Mouse (Mus musculus) olfactory bulb, adult 2 months (tissue): ENCODE data around the gene Zswim2. TPM values are rescaled to one million over a fixed set of nuclear protein-coding genes. Genes with fewer than 3 reads are reported as not detected.

ENCODE experiments used
- H3K27ac ChIP-seq: fragments of 200-500 bp; 2 replicates; pipeline ENCODE4 v1.5.1; 2012; ENCODE audit warnings: low read depth, low read length; ENCODE audit not compliant: insufficient read depth
- H3K4me1 ChIP-seq: fragments of 200-500 bp; 2 replicates; pipeline ENCODE4 v1.6.1; 2012; ENCODE audit warnings: low read length; ENCODE audit not compliant: control insufficient read depth, insufficient read depth
- H3K4me3 ChIP-seq: fragments of 200-500 bp; 2 replicates; pipeline ENCODE4 v1.5.1; 2012; ENCODE audit warnings: mild to moderate bottlenecking, low read depth, low read length, moderate library complexity; ENCODE audit not compliant: insufficient read depth
- CTCF ChIP-seq: fragments of 200-500 bp; IDR thresholded peaks from 2 replicates; pipeline ENCODE4 v1.5.1; 2012; ENCODE audit warnings: low read depth, mild to moderate bottlenecking, low read length, moderate library complexity; ENCODE audit not compliant: insufficient read depth
- POLR2A ChIP-seq: fragments of 200-500 bp; IDR thresholded peaks from 2 replicates; pipeline ENCODE4 v1.6.1; 2012; ENCODE audit warnings: mild to moderate bottlenecking, low read depth, low read length, moderate library complexity; ENCODE audit not compliant: insufficient read depth
- WGBS: fragments of 180-500 bp; shearing (Covaris S2); methylation state at CpG from one replicate; pipeline ENCODE4 v1.1.7; 2018; 5-methylcytosine and 5-hydroxymethylcytosine counted together
- polyA plus RNA-seq: library from polyadenylated mRNA; stranded (reverse); fragments of >200 nt; gene quantifications from 2 replicates; pipeline ENCODE4 v1.2.4, GENCODE M21; 2012; ENCODE audit warnings: low replicate concordance; ENCODE audit not compliant: missing spikeins, insufficient read depth, insufficient read length

Zswim2 gene
- polyA plus RNA-seq, 1 experiment, result not detected

GRCm38 (mm10) chr2:83929478-83930088, 11.4 kb downstream of the Zswim2 start:
- Histone ChIP-seq H3K27ac (no peak overlapping the region), H3K4me1 (no peaks in the 10 kb centered on the region), H3K4me3 (no peak overlapping the region)
- TF ChIP-seq POLR2A (no peak), CTCF (no peak)
- WGBS, result 52% methylated on average over 2 of the region's 2 CpGs

DNA sequence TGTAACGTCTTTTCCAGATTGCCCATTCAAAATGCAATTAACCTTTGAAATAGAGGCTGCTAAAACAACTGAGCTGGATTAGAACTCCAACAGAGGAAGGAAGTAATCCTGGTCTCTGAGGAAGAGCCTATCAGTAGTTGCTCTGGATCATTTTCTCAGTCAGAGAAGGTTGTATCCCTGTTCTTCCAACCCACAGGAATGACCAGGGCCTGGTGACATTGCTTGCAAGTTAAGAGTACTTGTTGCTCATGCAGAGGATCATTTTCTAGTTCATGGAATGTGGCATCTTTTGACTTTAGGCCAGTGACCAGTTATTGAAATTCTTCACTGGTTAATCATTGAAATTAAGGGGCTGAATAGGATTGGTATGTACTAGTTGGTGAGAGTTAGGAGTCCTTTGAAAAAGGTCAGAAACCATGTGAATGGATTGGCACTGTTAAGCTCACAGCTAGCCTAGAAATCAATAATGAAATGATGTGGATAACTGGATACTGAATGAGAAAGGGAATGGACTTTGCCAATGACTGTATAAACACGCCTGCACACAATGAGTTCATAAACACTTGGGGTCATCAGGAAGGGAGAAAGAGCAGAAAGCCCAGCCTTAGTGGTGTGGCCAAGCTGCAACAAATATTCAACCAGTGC, 39.0 kb downstream of the Zswim2 start:
- Histone ChIP-seq H3K27ac (no peak overlapping the region), H3K4me1 (no peaks in the 10 kb centered on the region), H3K4me3 (no peak overlapping the region)
- WGBS, result 81% methylated on average over 2 of the region's 2 CpGs
- no peak for TF ChIP-seq CTCF
- TF ChIP-seq POLR2A, result no peak

DNA sequence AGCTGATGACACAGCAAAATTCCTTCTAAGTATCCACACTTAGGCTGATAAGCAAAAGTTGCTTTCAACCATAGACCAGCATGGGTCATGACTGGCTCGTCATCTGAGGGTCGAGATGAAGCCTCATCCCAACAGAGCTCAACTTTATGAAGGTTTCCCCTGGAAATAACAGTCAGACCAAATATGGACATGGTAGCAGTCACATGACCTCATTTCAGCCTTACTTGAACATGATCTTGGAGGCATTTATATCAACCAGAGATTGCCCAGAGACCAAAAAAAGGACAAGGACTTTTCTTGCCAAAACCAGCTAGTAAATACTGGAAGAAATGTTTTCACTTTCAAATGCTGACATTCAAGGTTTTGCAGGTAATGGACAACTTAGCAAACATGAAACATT, 47.3 kb downstream of the Zswim2 start:
- no peaks in the 10 kb centered on the region for H3K4me1 ChIP-seq
- no peak for TF ChIP-seq POLR2A
- no peak for TF ChIP-seq CTCF
- 94% methylated on average over 2 of the region's 2 CpGs for WGBS
- no peak overlapping the region for H3K4me3 ChIP-seq
- no peak overlapping the region for H3K27ac ChIP-seq

- no peak overlapping the region for H3K27ac ChIP-seq
- peaks cover 9% of the 10 kb centered on the region for H3K4me1 ChIP-seq
- no peak for TF ChIP-seq POLR2A
- no peak for TF ChIP-seq CTCF
- 47% methylated on average over 6 of the region's 6 CpGs for WGBS
- H3K4me3 ChIP-seq, result no peak overlapping the region
Measured at GRCm38 (mm10) chr2:83883850-83884420, 57.1 kb downstream of the Zswim2 start.

Other genes with a start within 250 kb of the Zswim2 start
- gene Itgav, start 216.8 kb downstream of the Zswim2 start, polyA plus RNA-seq, result not detected in 2 replicates
- 72.0 and 217 TPM in 2 replicates for gene Fam171b, start 128.6 kb downstream of the Zswim2 start, polyA plus RNA-seq
- not detected in 2 replicates for gene Gm13698, start 14.5 kb upstream of the Zswim2 start, polyA plus RNA-seq
- gene Gm13693, start 20.3 kb upstream of the Zswim2 start, polyA plus RNA-seq, result not detected in 2 replicates
- gene Gm13695, start 26.1 kb upstream of the Zswim2 start, polyA plus RNA-seq, result not detected in 2 replicates
- gene Gm13696, start 31.9 kb upstream of the Zswim2 start, polyA plus RNA-seq, result not detected in 2 replicates
- not detected in 2 replicates for gene Gm13694, start 37.7 kb upstream of the Zswim2 start, polyA plus RNA-seq
- not detected in 2 replicates for gene Gm13697, start 43.5 kb upstream of the Zswim2 start, polyA plus RNA-seq
- not detected in 2 replicates for gene Gm13691, start 49.3 kb upstream of the Zswim2 start, polyA plus RNA-seq